Mouse (Mus musculus): ENCODE measurements around the gene Eqtn.

Gene Eqtn

DNA sequence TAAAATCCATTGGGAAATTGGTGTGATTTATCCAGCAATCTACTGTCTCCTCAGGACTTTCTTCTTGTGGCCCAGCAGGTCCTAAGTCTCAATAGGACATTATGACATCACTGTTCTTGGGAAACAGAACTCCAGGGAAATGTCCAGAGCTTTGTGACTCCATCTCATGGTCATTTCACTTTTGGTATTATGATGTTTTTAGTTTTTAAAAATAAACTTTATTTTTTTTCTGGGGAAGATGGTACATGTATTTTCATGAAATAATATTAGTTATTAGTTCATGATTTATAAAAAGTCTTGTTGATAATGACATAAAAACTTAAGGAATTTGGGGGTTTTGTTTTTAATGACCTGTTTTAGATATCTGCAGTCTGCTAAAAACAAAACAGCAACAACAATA lies at the start of gene Eqtn:
Eqtn (minus strand) TSS at position 101 of the 400 bp plus-strand sequence.
- in situ Hi-C loops (cut with MseI, MboI), result no loop called here

DNA sequence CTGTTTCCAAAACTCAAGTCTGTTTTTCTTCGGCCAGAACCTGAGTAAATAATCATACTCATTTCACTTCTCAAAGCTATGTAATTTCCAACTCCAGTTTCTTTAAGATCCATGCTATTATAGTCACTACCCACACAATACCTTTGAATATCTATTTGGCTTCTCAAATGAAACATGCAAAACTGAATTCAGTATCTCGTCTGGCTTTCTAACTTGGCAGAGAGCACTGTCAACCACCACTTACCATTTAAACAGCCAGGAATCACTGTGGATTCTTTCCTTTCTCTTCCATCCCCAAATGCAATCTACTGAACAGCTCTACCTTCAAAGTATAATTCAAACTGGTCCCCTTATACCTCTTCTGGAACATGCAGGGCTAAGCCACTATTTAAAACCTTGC lies 44.7 kb upstream of the Eqtn start:
- in situ Hi-C loops (cut with MseI, MboI), result no loop called here

DNA sequence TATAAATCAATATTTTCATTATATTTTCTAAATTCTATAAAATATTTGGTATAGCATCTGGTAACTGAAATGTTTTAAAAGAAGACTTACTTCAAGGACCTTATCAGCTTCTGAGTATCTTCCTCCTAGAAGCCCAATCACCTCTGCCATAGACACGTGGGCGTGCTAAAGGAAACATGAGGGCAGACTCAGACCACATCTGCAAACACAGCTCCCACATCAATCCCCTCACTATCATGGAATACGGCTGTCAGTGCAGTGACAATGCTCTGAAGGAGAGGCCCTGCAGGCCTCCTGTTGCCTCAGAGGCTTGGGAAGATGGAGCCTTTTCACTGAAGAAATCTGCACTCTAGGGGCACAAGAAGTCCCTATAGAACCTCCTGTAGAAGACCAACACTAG lies 24.1 kb upstream of the Eqtn start:
- in situ Hi-C loops (cut with MseI, MboI), result no loop called here

DNA sequence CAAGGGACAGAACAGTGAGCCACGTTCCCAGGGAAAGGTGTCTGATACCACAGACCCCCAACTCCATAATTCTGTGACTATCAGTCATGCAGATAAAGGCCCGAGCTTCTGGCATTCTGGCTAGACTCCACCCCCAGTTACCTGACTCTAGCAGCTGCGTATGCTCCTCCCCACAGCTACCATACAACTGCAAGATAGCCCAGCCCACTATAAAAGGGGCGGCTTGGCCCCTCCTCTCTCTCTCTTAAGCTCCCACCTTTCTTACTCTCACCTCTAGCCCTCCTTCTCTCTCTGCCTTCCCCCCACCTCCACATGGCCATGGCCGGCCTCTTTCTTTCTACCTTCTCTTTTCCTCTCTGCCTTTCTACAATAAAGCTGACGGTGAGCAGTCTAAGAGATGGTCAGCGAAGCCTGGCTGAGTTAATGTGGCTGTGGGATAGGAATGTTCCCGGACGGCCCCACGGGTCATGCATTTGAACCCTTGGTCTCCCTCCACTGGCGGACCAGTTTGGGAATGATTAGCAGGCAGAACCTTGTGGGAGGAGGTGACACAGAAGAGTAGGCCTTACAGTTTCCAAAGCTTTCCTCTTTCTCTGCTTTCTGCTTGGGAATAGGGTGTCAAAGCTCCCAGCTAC lies 12.7 kb upstream of the Eqtn start:
- in situ Hi-C loops (cut with MseI, MboI), result no loop called here

DNA sequence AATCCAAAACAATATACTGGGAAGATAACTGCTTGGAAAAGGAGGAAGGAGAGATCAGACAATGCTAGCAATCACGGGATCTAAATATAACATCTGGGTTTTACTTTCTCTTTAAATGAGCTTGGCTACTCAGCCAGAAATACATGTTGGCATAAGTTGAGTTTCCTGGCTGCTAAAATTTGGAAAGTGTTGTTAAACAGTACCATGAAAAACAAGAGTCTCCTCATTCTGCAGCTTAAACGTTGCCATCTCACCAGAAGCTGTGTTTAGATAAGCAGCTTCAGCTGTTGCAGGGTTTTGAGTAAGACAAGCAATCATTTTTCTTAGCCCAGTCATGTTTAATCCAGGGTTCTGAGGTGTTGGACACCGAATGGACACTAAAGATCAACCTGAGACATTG lies 26.9 kb downstream of the Eqtn start:
- in situ Hi-C loops (cut with MseI, MboI), result loop anchor here in 1 of 2 experiments (5.0 kb wide), 1 partner anchor 234 kb away; no protein-coding TSS in a partner anchor

DNA sequence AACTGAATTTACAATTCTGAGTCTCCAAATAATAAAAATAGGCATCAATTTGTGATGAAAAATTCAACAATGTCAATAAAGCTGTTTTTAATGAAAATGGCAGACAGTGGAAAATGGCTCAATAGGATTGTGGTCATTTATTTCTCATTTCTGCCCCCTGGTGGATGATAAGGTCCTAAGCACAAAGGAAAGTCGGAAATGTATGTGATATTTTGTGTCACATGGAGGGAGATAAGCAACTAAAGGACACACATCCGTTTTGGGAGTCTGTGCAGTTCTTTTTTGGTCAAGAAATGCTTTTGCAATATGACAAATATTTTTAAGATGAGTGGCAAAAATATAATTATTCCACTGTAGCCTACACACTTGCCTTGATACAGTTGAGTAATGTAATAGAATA lies 27.9 kb downstream of the Eqtn start:
- in situ Hi-C loops (cut with MseI, MboI), result loop anchor here in 1 of 2 experiments (5.0 kb wide), 1 partner anchor 233 kb away; no protein-coding TSS in a partner anchor

Data from mouse trophoblast stem cell (cell line).